Mouse (Mus musculus) bone marrow macrophage, adult 2 months (primary cell): ENCODE data around the gene Gm5767.

Source experiments
- CTCF ChIP-seq: IDR thresholded peaks from 2 replicates; pipeline ENCODE4 v1.5.1; 2012; ENCODE audit warnings: low read depth, mild to moderate bottlenecking, low read length, moderate library complexity
- POLR2A ChIP-seq: IDR thresholded peaks from 2 replicates; pipeline ENCODE4 v1.6.1; 2012; ENCODE audit warnings: mild to moderate bottlenecking, low read depth, low read length, borderline replicate concordance

GRCm38 (mm10) chr16:8680470-8680869 is at the start of gene Gm5767:
- TF ChIP-seq POLR2A (no peak), CTCF (no peak)
